Mouse (Mus musculus) forebrain, postnatal 0 days (tissue): Measurements from ENCODE around the gene Tgtp1. TPM values are rescaled to one million over a fixed set of nuclear protein-coding genes. Genes with fewer than 3 reads are reported as not detected.
"Not testable (repeated sequence)": the region's sequence is repeated elsewhere in the genome, so short reads cannot be mapped to it uniquely, and the experiment has no call there.

ENCODE experiments used
- ATAC-seq: fragments of 200-750 bp; cut with Nextera tagmentation; 2 replicates; pipeline ENCODE4 v1.8.0; 2017; ENCODE audit warnings: mild to moderate bottlenecking, moderate library complexity
- DNase-seq: peaks from one replicate; pipeline ENCODE4 v3.0.0-alpha.2; 2015
- H3K27ac ChIP-seq: fragments of 300-500 bp; sonication (generic); 2 replicates; pipeline ENCODE4 v1.5.1; 2014; ENCODE audit warnings: low read depth, mild to moderate bottlenecking, antibody characterized with exemption, low read length, moderate library complexity, mixed read lengths
- H3K27me3 ChIP-seq: fragments of 300-500 bp; sonication (generic); 2 replicates; pipeline ENCODE4 v1.6.1; 2014; ENCODE audit warnings: mild to moderate bottlenecking, low read length, mixed read lengths; ENCODE audit not compliant: insufficient read depth
- H3K36me3 ChIP-seq: fragments of 300-500 bp; sonication (generic); 2 replicates; pipeline ENCODE4 v1.6.1; 2014; ENCODE audit warnings: mild to moderate bottlenecking, moderate library complexity; ENCODE audit not compliant: insufficient read depth
- H3K4me1 ChIP-seq: fragments of 300-500 bp; sonication (generic); 2 replicates; pipeline ENCODE4 v1.6.1; 2014; ENCODE audit warnings: antibody characterized with exemption; ENCODE audit not compliant: insufficient read depth
- H3K4me2 ChIP-seq: fragments of 300-500 bp; sonication (generic); 2 replicates; pipeline ENCODE4 v1.6.1; 2014; ENCODE audit warnings: low read depth, mild to moderate bottlenecking, moderate library complexity
- H3K4me3 ChIP-seq: fragments of 300-500 bp; sonication (generic); 2 replicates; pipeline ENCODE4 v1.5.1; 2014; ENCODE audit warnings: low read depth, low read length, mixed read lengths
- H3K9ac ChIP-seq: fragments of 300-500 bp; sonication (generic); 2 replicates; pipeline ENCODE4 v1.6.1; 2014; ENCODE audit warnings: mild to moderate bottlenecking
- H3K9me3 ChIP-seq: fragments of 300-500 bp; sonication (generic); 2 replicates; pipeline ENCODE4 v1.6.1; 2016; ENCODE audit warnings: low read length
- WGBS: fragments of 180-500 bp; shearing (Covaris S2); extraction: QIAGEN DNeasy Blood & Tissue Kit; methylation state at CpG from one replicate; pipeline ENCODE4 v1.1.7; 2014; 5-methylcytosine and 5-hydroxymethylcytosine counted together
- polyA plus RNA-seq: library from polyadenylated mRNA; unstranded; fragments of >200 nt; fragmentation: Nextera tagmentation; extraction: Ambion mirVana; gene quantifications from 2 replicates; pipeline ENCODE4 v1.2.1, GENCODE M21; 2015
- total RNA-seq: library from RNA; depleted of rRNA; stranded (reverse); fragments of >200 nt; gene quantifications from 2 replicates; pipeline ENCODE4 v1.2.3, GENCODE M21; 2014; rRNA removed

Gene Tgtp1
- total and polyA plus RNA-seq, 2 experiments from 2014 or later, result 0.28 to 0.48 TPM

DNA sequence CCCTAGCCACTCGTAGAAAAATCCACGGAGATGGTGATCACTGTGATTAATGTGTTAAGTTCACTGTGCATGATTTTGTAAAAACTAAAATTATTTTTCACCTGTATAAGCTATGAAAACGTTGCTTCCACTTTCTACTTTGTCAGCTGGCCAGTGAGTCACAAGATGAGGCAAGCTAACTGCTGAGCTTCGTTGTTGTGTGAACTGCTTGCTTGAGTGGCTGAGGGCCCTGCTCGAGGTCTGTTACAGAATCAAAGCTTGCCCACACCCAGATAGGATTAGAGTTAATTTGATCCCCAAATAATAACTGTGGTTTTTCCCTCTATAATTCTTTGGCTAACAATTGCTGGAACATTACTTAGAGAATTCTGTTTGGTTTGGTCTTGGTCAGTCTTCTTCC lies 13.9 kb downstream of the Tgtp1 start:
- WGBS, result no CpG with 5 or more reads among the region's 5 CpGs
- H3K27ac ChIP-seq, H3K27me3 ChIP-seq, H3K4me2 ChIP-seq, H3K9ac ChIP-seq, H3K4me1 ChIP-seq, H3K9me3 ChIP-seq, H3K4me3 ChIP-seq, DNase-seq, H3K36me3 ChIP-seq, ATAC-seq: not testable (repeated sequence)

DNA sequence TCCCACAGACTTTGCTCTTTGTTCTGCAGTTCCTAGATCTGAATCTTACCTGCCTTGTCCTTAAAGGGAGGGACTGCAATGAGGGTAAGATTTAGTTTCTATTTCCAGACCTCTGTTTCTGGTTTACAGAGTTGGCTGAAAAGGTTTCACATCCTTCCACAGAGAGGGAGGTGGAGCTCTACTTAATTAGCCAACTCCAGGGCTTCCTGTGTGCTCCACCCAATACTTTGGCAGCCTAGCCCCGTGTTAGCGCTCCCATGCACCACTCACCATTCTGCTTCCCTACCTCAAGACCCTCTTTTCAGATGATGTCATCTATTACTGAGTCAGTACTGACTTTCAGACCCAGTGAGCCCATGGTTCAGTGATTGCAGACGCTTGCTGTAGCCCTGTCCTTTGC lies 14.7 kb downstream of the Tgtp1 start, which contains the start of gene 9930111J21Rik1:
Gene 9930111J21Rik1, minus strand, starts transcription at position 148 of the 400 bp plus-strand sequence.
- not testable (repeated sequence) for ATAC-seq, H3K27ac ChIP-seq, H3K27me3 ChIP-seq, H3K4me3 ChIP-seq, H3K9ac ChIP-seq, H3K36me3 ChIP-seq, H3K4me1 ChIP-seq, DNase-seq, H3K4me2 ChIP-seq, H3K9me3 ChIP-seq
- WGBS, result no CpG with 5 or more reads among the region's 3 CpGs

DNA sequence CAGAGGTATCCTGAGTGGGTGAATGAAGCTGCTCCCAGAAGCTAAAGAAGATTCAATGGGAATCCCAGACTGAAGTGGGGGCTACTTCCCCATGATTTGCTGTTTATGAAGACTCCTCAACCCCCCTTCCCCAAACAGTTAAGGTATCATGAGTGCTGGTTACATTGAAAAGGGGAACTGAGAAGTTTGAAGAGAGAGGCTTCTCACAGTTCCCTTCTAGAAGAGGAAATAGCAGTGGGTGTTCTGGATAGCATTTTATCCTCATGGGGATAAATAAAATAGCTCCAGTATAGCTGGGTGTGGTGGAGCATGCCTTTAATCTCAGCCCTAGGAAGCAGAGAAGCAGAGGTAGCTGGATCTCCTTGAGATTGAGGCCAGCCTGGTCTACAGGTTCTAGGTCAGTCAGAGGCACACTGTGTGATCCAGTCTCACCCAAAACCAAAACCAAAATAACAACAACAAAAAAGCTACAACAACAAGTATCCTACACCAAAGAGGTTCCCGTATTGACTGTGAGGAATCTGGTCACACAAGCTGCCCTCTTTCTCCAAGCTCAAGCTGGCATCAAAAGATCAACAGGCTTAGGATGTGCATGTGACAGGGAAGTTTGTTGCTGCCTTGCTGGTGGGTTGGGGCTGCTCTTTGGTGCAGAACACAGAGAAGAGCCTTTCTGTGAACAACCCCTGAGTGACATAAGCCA lies 15.6 kb downstream of the Tgtp1 start, which contains the start of gene Olfr56:
Gene Olfr56, plus strand, starts transcription at position 650 of the 700 bp plus-strand sequence.
- not testable (repeated sequence) for H3K4me3 ChIP-seq, H3K9me3 ChIP-seq, H3K27me3 ChIP-seq, H3K4me2 ChIP-seq, ATAC-seq, H3K4me1 ChIP-seq, H3K9ac ChIP-seq, DNase-seq, H3K36me3 ChIP-seq, H3K27ac ChIP-seq
- no CpG with 5 or more reads among the region's 1 CpGs for WGBS

DNA sequence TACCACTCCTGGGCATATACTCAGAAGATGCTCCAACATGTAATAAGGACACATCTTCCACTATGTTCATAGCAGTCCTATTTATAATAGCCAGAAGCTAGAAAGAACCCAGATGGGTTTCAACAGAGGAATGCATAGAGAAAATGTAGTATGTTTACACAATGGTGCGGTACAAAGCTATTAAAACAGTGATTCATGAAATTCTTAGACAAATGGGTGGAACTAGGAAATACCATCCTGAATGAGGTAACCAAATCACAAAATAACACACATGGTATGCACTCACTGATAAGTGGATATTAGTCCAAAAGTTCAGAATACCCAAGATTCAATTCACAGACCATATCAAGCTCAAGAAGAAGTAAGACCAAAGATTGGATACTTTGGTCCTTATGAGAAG lies 19.3 kb downstream of the Tgtp1 start:
- ATAC-seq, H3K4me2 ChIP-seq, H3K4me1 ChIP-seq, H3K27ac ChIP-seq, DNase-seq, H3K27me3 ChIP-seq, H3K9ac ChIP-seq, H3K36me3 ChIP-seq, H3K9me3 ChIP-seq, H3K4me3 ChIP-seq: not testable (repeated sequence)
- WGBS, result no CpG with 5 or more reads among the region's 1 CpGs

DNA sequence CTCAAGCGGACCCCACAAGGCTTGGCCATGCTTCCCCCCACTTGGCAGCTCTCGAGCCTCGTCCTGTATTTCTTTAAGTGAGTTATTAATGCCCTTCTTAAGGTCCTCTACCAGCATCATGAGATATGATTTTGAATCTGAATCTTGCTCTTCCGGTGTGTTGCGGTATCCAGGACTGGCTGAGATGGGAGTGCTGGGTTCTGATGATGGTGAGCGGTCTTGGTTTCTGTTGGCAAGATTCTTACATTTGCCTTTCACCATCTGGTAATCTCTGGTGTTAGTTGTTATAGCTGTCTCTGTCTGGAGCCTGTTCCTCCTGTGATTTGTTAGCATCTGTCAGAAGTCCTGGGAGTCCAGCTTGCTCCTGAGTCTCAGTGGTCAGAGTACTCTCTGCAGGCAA lies 47.9 kb downstream of the Tgtp1 start, which contains the start of gene Psme2b:
Gene Psme2b, minus strand, starts transcription at position 101 of the 400 bp plus-strand sequence.
- H3K9ac ChIP-seq, H3K27ac ChIP-seq, H3K4me1 ChIP-seq, H3K27me3 ChIP-seq, H3K4me3 ChIP-seq, DNase-seq, H3K4me2 ChIP-seq, H3K36me3 ChIP-seq, H3K9me3 ChIP-seq, ATAC-seq: not testable (repeated sequence)
- 98% methylated on average over 6 of the region's 6 CpGs for WGBS

DNA sequence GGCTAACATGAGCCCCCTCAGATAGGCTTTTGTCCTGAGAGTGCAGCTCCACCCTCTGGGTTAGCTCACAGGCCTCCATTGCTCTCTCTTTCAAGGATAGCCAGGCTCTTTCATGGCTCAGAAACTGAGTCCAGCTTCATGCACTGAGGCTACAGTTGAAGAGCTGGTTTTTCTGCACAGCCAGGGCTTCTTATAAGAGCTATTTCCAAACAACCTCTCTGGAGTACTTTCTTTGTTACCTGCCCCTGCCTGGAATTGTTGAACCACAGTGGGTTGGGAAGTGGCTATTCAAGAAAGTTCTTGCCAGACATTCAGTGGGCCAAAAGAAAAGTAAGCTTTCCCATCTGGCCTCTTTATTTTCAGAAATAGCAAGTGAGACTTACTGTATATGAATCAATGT lies 54.7 kb downstream of the Tgtp1 start:
- H3K9me3 ChIP-seq, H3K4me3 ChIP-seq, H3K27ac ChIP-seq, H3K4me2 ChIP-seq, H3K9ac ChIP-seq, H3K4me1 ChIP-seq, H3K36me3 ChIP-seq, ATAC-seq, H3K27me3 ChIP-seq, DNase-seq: not testable (repeated sequence)

Other genes starting within 250 kb of the Tgtp1 start
- gene Rack1, start 193.8 kb downstream of the Tgtp1 start, total RNA-seq, result 1,021 and 1,323 TPM in 2 replicates
- gene Rack1, start 193.8 kb downstream of the Tgtp1 start, polyA plus RNA-seq, result 368 and 466 TPM in 2 replicates
- 42.2 and 47.1 TPM in 2 replicates for gene Trim41, start 176.8 kb downstream of the Tgtp1 start, total RNA-seq
- gene Trim41, start 176.8 kb downstream of the Tgtp1 start, polyA plus RNA-seq, result 4.4 TPM in 2 replicates
- gene Trim7, start 168.0 kb downstream of the Tgtp1 start, total RNA-seq, result 5.6 and 9.5 TPM in 2 replicates
- gene Trim7, start 168.0 kb downstream of the Tgtp1 start, polyA plus RNA-seq, result 1.9 and 2.5 TPM in 2 replicates
- gene Gm12184, start 167.5 kb downstream of the Tgtp1 start, total RNA-seq, result 8.0 and 9.3 TPM in 2 replicates
- gene Gm12184, start 167.5 kb downstream of the Tgtp1 start, polyA plus RNA-seq, result 3.7 and 5.0 TPM in 2 replicates
- 3.0 and 6.7 TPM in 2 replicates for gene Irgm1, start 122.5 kb downstream of the Tgtp1 start, total RNA-seq
- gene Irgm1, start 122.5 kb downstream of the Tgtp1 start, polyA plus RNA-seq, result 3.5 and 4.9 TPM in 2 replicates
- 0.29 and 0.38 TPM in 2 replicates for gene Gm5431, start 92.0 kb downstream of the Tgtp1 start, total RNA-seq
- gene Gm5431, start 92.0 kb downstream of the Tgtp1 start, polyA plus RNA-seq, result 0.10 and 0.19 TPM in 2 replicates
- gene Psme2b, start 48.0 kb downstream of the Tgtp1 start, total RNA-seq, result 1.8 TPM in 2 replicates
- 1.5 and 2.0 TPM in 2 replicates for gene Psme2b, start 48.0 kb downstream of the Tgtp1 start, polyA plus RNA-seq
- not detected in 2 replicates for gene Olfr56, start 15.3 kb downstream of the Tgtp1 start, total RNA-seq
- gene Olfr56, start 15.3 kb downstream of the Tgtp1 start, polyA plus RNA-seq, result not detected in 2 replicates
- 0.52 and 0.92 TPM in 2 replicates for gene 9930111J21Rik1, start 14.8 kb downstream of the Tgtp1 start, total RNA-seq
- gene 9930111J21Rik1, start 14.8 kb downstream of the Tgtp1 start, polyA plus RNA-seq, result 0.10 and 0.24 TPM in 2 replicates
- gene Gm12185, start 1.9 kb downstream of the Tgtp1 start, total RNA-seq, result not detected in 2 replicates
- not detected in 2 replicates for gene Gm12185, start 1.9 kb downstream of the Tgtp1 start, polyA plus RNA-seq
- 0.62 and 1.0 TPM in 2 replicates for gene 9930111J21Rik2, start 57.1 kb upstream of the Tgtp1 start, total RNA-seq
- 0.05 and 0.29 TPM in 2 replicates for gene 9930111J21Rik2, start 57.1 kb upstream of the Tgtp1 start, polyA plus RNA-seq
- gene Tgtp2, start 70.0 kb upstream of the Tgtp1 start, total RNA-seq, result 0.46 TPM in 1 of 2 replicates, not detected in the other
- gene Tgtp2, start 70.0 kb upstream of the Tgtp1 start, polyA plus RNA-seq, result 0.13 TPM in 1 of 2 replicates, not detected in the other
- 1.2 and 1.6 TPM in 2 replicates for gene Ifi47, start 82.4 kb upstream of the Tgtp1 start, total RNA-seq
- gene Ifi47, start 82.4 kb upstream of the Tgtp1 start, polyA plus RNA-seq, result 0.67 and 0.70 TPM in 2 replicates
- gene Olfr1396, start 120.7 kb upstream of the Tgtp1 start, total RNA-seq, result 0.05 TPM in 1 of 2 replicates, not detected in the other
- gene Olfr1396, start 120.7 kb upstream of the Tgtp1 start, polyA plus RNA-seq, result 0.05 TPM in 1 of 2 replicates, not detected in the other
- gene Olfr1395, start 148.1 kb upstream of the Tgtp1 start, total RNA-seq, result not detected in 2 replicates
- not detected in 2 replicates for gene Olfr1395, start 148.1 kb upstream of the Tgtp1 start, polyA plus RNA-seq
- not detected in 2 replicates for gene Olfr1394, start 160.2 kb upstream of the Tgtp1 start, total RNA-seq
- gene Olfr1394, start 160.2 kb upstream of the Tgtp1 start, polyA plus RNA-seq, result not detected in 2 replicates
- gene Btnl9, start 193.0 kb upstream of the Tgtp1 start, total RNA-seq, result 0.08 and 0.14 TPM in 2 replicates
- 0.16 TPM in 1 of 2 replicates, not detected in the other for gene Btnl9, start 193.0 kb upstream of the Tgtp1 start, polyA plus RNA-seq
- gene Zfp62, start 209.1 kb upstream of the Tgtp1 start, total RNA-seq, result 55.8 and 59.5 TPM in 2 replicates
- 23.9 and 25.5 TPM in 2 replicates for gene Zfp62, start 209.1 kb upstream of the Tgtp1 start, polyA plus RNA-seq